Mouse (Mus musculus) lung, adult 2 months (tissue): ENCODE data around the gene Btbd35f2. TPM values are rescaled to one million over a fixed set of nuclear protein-coding genes. Genes with fewer than 3 reads are reported as not detected.
"Not testable (repeated sequence)": the region's sequence is repeated elsewhere in the genome, so short reads cannot be mapped to it uniquely, and the experiment has no call there.

Experiments used
- DNase-seq: peaks from one replicate; pipeline ENCODE4 v3.0.0; 2022
- H3K4me1 ChIP-seq: fragments of 200-500 bp; 2 replicates; pipeline ENCODE4 v1.6.1; 2011; ENCODE audit warnings: low read length; ENCODE audit not compliant: control insufficient read depth, insufficient read depth
- H3K4me3 ChIP-seq: fragments of 200-500 bp; replicated peaks from 2 replicates; pipeline ENCODE3; 2011; ENCODE audit warnings: low read depth, mild to moderate bottlenecking, control low read depth, low read length; ENCODE audit errors: extremely low read depth
- WGBS: fragments of 180-500 bp; shearing (Covaris S2); methylation state at CpG from one replicate; pipeline ENCODE4 v1.1.7; 2018; 5-methylcytosine and 5-hydroxymethylcytosine counted together
- polyA plus RNA-seq: library from polyadenylated mRNA; depleted of rRNA; stranded (reverse); fragments of >200 nt; gene quantifications from 2 replicates; pipeline ENCODE4 v1.2.3, GENCODE M21; 2012; rRNA removed

Gene Btbd35f2
- not detected in 2 replicates for polyA plus RNA-seq

DNA sequence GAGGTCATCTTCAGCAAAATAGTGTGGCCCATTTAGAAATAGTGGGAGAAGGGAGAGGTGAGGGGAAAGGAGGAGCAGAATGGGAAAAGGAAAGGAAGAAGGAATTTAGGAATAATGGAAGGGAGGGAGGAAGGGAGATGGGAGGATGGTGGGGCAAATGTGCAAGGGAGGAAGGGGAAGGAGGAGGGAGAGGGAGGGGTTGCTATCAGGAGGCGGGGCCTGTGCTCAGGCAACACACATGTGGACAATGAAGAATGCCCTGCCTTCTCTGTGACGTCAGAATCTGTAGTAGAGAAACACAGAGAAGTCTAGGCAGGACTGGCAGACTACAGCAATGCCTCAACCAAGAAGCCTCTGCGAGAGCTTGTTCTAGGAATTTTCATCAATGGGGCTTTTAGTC is at the start of gene Btbd35f2:
TSS of gene Btbd35f2 (plus strand) at position 301 of the 400 bp plus-strand sequence.
- not testable (repeated sequence) for DNase-seq, H3K4me3 ChIP-seq, H3K4me1 ChIP-seq
- WGBS: 78% methylated on average over 1 of the region's 3 CpGs

Other genes with a start within 250 kb of the Btbd35f2 start
- not detected in 2 replicates for gene Btbd35f22, start 230.6 kb upstream of the Btbd35f2 start, polyA plus RNA-seq